Mouse (Mus musculus): Measurements from ENCODE around the gene Wwox.

DNA sequence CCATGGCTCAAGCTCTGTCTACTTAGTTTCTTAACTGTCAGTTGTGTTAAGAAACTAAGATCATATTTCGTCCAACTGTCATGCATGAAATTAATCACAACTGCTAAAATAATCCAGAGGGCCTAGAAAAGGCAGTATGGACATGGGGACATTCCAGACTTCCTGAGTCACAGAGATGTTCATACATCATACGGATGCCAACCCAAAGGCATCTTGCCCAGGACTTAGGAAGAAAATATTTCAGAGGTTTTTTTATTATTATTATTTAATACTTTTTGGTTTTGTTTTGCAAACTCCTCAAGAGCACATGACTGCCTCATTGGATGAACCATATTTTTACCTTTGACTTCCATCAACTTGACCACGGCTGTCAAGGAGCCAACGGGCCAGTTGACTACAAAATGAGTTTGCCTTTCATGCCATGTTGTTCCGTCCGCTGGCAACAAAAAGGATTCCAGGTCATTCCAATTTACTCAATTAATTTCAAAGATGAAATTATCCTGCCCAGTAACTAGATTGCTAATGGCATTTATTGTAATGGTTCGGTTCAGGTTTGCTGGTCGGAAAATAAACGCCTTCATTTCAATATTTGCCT lies 367.5 kb downstream of the Wwox start:
- TF ChIP-seq EP300 (IDR thresholded peaks at IDR 0.05; ENCODE audit: low read depth) (no peak), CTCF (IDR thresholded peaks at IDR 0.05; ENCODE audit: low read depth) (no peak)

All from liver, embryonic 14.5 days (tissue).